32 mouse cellular contexts compared by ENCODE assay signal in the genomic region with DNA sequence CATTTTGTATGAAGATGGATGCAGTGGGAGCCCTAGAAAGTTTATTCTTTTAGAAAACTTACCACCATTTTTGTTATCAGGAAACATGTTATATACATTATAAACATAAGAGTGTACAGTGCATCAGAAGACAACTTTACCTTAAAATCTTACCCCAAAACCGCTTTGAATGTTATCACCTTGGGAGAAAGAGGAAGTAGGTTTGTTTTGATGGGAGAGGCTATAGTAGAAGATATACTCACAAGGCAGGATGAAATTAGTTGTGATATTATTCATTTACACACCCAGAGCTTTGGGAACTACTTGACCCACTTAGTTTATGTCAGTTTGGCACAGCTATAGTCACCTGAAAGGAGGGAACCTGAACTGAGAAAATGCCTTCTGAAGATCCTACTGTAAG.
"Had no signal": no experiment of that assay in that cellular context is flagged by ENCODE, and none has a peak within 500 bp of the region (broad histone marks: within the 10 kb centered on the region; RNA-seq: fewer than 3 reads in every experiment).

No protein-coding gene starts in this region.

- H3K36me3 ChIP-seq: limb, embryonic 12.5 days; limb, embryonic 15.5 days; lung, embryonic 15.5 days; midbrain, embryonic 12.5 days; midbrain, embryonic 13.5 days; midbrain, embryonic 15.5 days; neural tube, embryonic 12.5 days; neural tube, embryonic 13.5 days had no signal

- H3K27me3 ChIP-seq: limb, embryonic 12.5 days; limb, embryonic 13.5 days; limb, embryonic 15.5 days; liver, embryonic 12.5 days; liver, embryonic 13.5 days; liver, embryonic 15.5 days; lung, embryonic 15.5 days; midbrain, embryonic 12.5 days; midbrain, embryonic 13.5 days; midbrain, embryonic 15.5 days; neural tube, embryonic 12.5 days; neural tube, embryonic 13.5 days had no signal

- H3K9me3 ChIP-seq: limb, embryonic 10.5 days; limb, embryonic 12.5 days; limb, embryonic 13.5 days; limb, embryonic 15.5 days; liver, embryonic 12.5 days; liver, embryonic 13.5 days; liver, embryonic 15.5 days; lung, embryonic 15.5 days; megakaryocyte, embryonic 14.5 days; midbrain, embryonic 10.5 days; midbrain, embryonic 12.5 days; midbrain, embryonic 13.5 days; midbrain, embryonic 15.5 days; neural tube, embryonic 12.5 days; neural tube, embryonic 13.5 days had no signal

- H3K27ac ChIP-seq: limb, embryonic 10.5 days; limb, embryonic 12.5 days; limb, embryonic 13.5 days; limb, embryonic 15.5 days; liver, embryonic 12.5 days; liver, embryonic 13.5 days; liver, embryonic 14.5 days; liver, embryonic 15.5 days; lung, embryonic 15.5 days; macrophage; midbrain, embryonic 10.5 days; midbrain, embryonic 12.5 days; midbrain, embryonic 13.5 days; midbrain, embryonic 15.5 days; neural tube, embryonic 12.5 days; neural tube, embryonic 13.5 days had no signal

- H3K4me3 ChIP-seq: limb, embryonic 10.5 days; limb, embryonic 12.5 days; limb, embryonic 13.5 days; limb, embryonic 15.5 days; liver, embryonic 12.5 days; liver, embryonic 13.5 days; liver, embryonic 15.5 days; lung, embryonic 15.5 days; megakaryocyte, embryonic 14.5 days; midbrain, embryonic 10.5 days; midbrain, embryonic 12.5 days; midbrain, embryonic 13.5 days; midbrain, embryonic 15.5 days; myocyte; neural tube, embryonic 12.5 days; neural tube, embryonic 13.5 days had no signal

- H3K9ac ChIP-seq: limb, embryonic 12.5 days; limb, embryonic 13.5 days; limb, embryonic 15.5 days; liver, embryonic 12.5 days; liver, embryonic 13.5 days; liver, embryonic 14.5 days; liver, embryonic 15.5 days; liver, postnatal 0 days; lung, embryonic 14.5 days; lung, embryonic 15.5 days; midbrain, embryonic 12.5 days; midbrain, embryonic 13.5 days; midbrain, embryonic 15.5 days; neural tube, embryonic 12.5 days; neural tube, embryonic 13.5 days had no signal

- ATAC-seq: liver, embryonic 12.5 days; liver, postnatal 0 days; lung, postnatal 0 days; midbrain, embryonic 13.5 days; midbrain, embryonic 15.5 days; midbrain, embryonic 16.5 days had no signal

- H3K4me2 ChIP-seq: limb, embryonic 12.5 days; limb, embryonic 13.5 days; limb, embryonic 15.5 days; liver, embryonic 11.5 days; liver, embryonic 12.5 days; liver, embryonic 13.5 days; liver, embryonic 15.5 days; lung, embryonic 14.5 days; lung, embryonic 15.5 days; midbrain, embryonic 11.5 days; midbrain, embryonic 12.5 days; midbrain, embryonic 13.5 days; midbrain, embryonic 15.5 days; neural tube, embryonic 12.5 days; neural tube, embryonic 13.5 days had no signal

- DNase-seq: left cerebral cortex, postnatal 4 days; liver; liver, embryonic 13.5 days; liver, postnatal 0 days; lung, adult 2 months; lung, embryonic 14.5 days; lung, postnatal 10 days; lung, postnatal 14 days; lung, postnatal 36 days; lung, postnatal 4 days; midbrain, embryonic 14.5 days had no signal
